Comparison of ENCODE assay signal across 17 mouse cellular contexts in the genomic region with DNA sequence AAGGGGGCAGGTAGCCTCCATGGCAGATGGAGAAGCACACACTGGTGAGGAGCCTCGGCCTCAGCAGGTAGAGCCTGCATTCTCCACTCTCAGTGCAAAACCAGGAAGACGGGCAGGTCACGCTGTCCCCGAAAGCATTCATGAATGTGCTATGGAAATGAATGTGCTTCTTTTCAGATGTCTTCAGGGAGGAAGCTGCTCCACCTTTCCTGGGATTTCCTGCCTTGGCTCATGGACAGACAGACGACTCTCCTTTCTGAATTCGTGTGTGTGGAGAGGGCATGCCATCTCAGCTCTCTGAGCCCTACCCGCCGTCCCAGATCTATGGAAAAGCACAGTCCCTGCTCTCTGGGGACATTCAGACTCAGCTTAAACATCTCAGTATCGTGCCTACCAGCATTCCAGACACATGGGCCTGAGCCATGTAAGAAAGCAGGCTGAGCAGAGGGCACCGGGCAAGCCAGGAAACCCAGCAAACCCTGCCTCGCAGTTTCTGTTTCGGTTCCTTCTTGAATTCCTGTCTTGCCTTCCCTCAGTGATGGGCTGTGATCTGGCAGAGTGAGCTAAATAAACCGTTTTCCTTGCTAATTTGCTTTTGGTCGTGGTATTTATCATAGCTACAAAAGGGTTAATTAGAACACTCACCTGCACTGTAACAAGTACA.
A peak's percentile ranks its signal among the peaks of the same experiment; 100 is the strongest.
DNase-seq lines count a peak whose midpoint lies in the region; ATAC-seq and TF ChIP-seq lines count a peak whose summit lies in the region.
"Had no signal": no experiment of that assay in that cellular context is flagged by ENCODE, and none has a peak within 500 bp of the region (broad histone marks: within the 10 kb centered on the region; RNA-seq: fewer than 3 reads in every experiment).

No protein-coding gene starts in this region.

- DNase-seq in heart, adult 9 months (ENCODE audit: low spot score in 2 of 2): peak; percentile 5 to 10
- no peak for DNase-seq in heart, postnatal 4 days
- DNase-seq in kidney, postnatal 25 days: peak; percentile 30 to 68
- DNase-seq in layer of hippocampus, adult 11-12 months (ENCODE audit: low spot score): no peak
- DNase-seq in embryo, embryonic 11 days: no peak
- DNase-seq: cerebellum, adult 11 months; liver, embryonic 13.5 days; midbrain, embryonic 14.5 days; right cerebral cortex, adult 18-20 months; thymus, postnatal 4 days had no signal

- peak overlapping the region; percentile 19 for H3K4me3 ChIP-seq in bone marrow macrophage, adult 2 months (ENCODE audit: insufficient read depth, low read length)
- H3K4me3 ChIP-seq: forebrain, embryonic 13.5 days; liver, embryonic 13.5 days had no signal

- no peak for TF ChIP-seq CTCF in bone marrow macrophage, adult 2 months (IDR thresholded peaks at IDR 0.05; ENCODE audit: low read depth, low read length)

- H3K27ac ChIP-seq in bone marrow macrophage, adult 2 months (ENCODE audit: insufficient read depth, low read depth, low read length): no peak overlapping the region
- H3K27ac ChIP-seq: forebrain, embryonic 13.5 days; hindbrain, embryonic 14.5 days; liver, embryonic 13.5 days had no signal

- H3K4me1 ChIP-seq in bone marrow macrophage, adult 2 months (ENCODE audit: control insufficient read depth, insufficient read depth, low read length): peaks cover 11% of the 10 kb centered on the region; the same call in 1 of the 2 replicates
- H3K4me1 ChIP-seq: forebrain, embryonic 13.5 days; liver, embryonic 13.5 days had no signal

- ATAC-seq in granulocyte monocyte progenitor cell, adult 5-6 weeks (replicated peaks; ENCODE audit: poor library complexity, severe bottlenecking): peak; percentile 83
- ATAC-seq in erythroblast, adult 5-6 weeks (replicated peaks; ENCODE audit: low FRiP score, poor library complexity, severe bottlenecking): no peak
- ATAC-seq: forebrain, embryonic 13.5 days; intestine, embryonic 16.5 days; lung, postnatal 0 days had no signal

- TF ChIP-seq POLR2A in bone marrow macrophage, adult 2 months (IDR thresholded peaks at IDR 0.05; ENCODE audit: borderline replicate concordance, low read depth, low read length): no peak

Comparison
In these comparisons a context has a peak if more than half of its experiments do, and no peak if none do; other contexts are left out.
1. DNase-seq: peak in heart, adult 9 months (2 of 2) and kidney, postnatal 25 days (2 of 2); none in heart, postnatal 4 days (single experiment), layer of hippocampus, adult 11-12 months (single experiment) and embryo, embryonic 11 days (single experiment).